Mouse (Mus musculus) brain, embryonic 14.5 days (tissue): ENCODE data around the gene Slc45a1. TPM values are rescaled to one million over a fixed set of nuclear protein-coding genes. Genes with fewer than 3 reads are reported as not detected.
A peak's percentile ranks its signal among the peaks of the same experiment; 100 is the strongest.

Source experiments
- DNase-seq: peaks from one replicate; pipeline ENCODE4 v3.0.0-alpha.2; 2011; ENCODE audit warnings: low read depth
- CTCF ChIP-seq: fragments of 200-500 bp; IDR thresholded peaks from 2 replicates; pipeline ENCODE4 v1.5.1; 2012; ENCODE audit warnings: inconsistent platforms, mild to moderate bottlenecking, moderate library complexity, borderline replicate concordance; ENCODE audit not compliant: insufficient read depth, insufficient read length; ENCODE audit errors: extremely low read depth
- POLR2A ChIP-seq: fragments of 200-500 bp; IDR thresholded peaks from 2 replicates; pipeline ENCODE4 v1.6.1; 2012; ENCODE audit warnings: mild to moderate bottlenecking, inconsistent platforms, borderline replicate concordance; ENCODE audit not compliant: poor library complexity, insufficient read depth, insufficient read length, severe bottlenecking; ENCODE audit errors: extremely low read depth
- polyA plus RNA-seq: library from polyadenylated mRNA; depleted of rRNA; stranded (reverse); fragments of >200 nt; gene quantifications from 2 replicates; pipeline ENCODE4 v1.2.3, GENCODE M21; 2012

Gene Slc45a1
- polyA plus RNA-seq, 1 experiment, result 27.7 TPM

GRCm38 (mm10) chr4:150595991-150596390, 56.0 kb downstream of the Slc45a1 start:
- DNase-seq, result no peak
- no peak for TF ChIP-seq POLR2A
- no peak for TF ChIP-seq CTCF

DNA sequence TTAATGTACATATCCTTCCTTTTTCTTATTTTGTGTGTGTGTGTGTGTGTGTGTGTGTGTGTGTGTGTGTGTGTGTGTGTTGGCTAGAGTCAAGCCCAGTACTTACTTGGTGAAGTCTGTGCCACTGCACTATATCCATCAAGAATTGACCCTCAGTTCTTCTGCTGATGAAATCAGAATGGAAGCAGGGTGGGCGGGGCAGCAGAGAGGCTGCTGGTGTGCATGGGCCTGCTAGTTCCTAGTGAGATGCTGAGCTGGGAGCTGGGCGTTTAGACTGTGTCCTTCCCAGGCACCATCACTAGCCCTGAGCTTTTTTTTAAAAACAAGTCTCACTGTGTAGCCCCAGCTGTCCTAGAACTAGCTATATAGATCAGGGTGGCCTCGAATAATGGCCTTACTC, 56.9 kb downstream of the Slc45a1 start:
- TF ChIP-seq POLR2A (no peak), CTCF (no peak)
- no peak for DNase-seq

DNA sequence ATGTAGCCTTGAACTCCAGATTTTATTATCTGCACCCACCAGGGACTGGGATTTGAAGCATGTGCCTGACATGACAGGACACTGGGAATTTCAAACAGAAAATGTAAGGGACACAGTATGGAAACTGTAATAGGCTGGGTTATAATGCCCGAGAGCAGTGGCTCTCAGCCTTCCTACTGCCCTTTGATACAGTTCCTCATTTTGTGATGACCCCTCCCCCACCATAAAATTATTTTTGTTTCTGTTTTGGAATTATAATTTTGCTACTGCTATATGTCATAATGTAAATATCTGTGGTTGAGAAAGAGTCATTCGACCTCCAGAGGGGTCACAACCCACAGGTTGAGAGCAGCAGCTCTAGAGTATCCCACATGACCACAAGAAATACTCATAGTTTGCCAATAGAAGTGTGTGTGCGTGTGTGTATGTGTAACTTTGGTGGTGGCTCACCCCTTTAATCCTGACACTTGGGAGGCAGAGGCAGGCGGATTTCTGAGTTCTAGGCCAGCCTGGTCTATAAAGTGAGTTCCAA, 57.6 kb downstream of the Slc45a1 start:
- TF ChIP-seq POLR2A (no peak), CTCF (no peak)
- no peak for DNase-seq

DNA sequence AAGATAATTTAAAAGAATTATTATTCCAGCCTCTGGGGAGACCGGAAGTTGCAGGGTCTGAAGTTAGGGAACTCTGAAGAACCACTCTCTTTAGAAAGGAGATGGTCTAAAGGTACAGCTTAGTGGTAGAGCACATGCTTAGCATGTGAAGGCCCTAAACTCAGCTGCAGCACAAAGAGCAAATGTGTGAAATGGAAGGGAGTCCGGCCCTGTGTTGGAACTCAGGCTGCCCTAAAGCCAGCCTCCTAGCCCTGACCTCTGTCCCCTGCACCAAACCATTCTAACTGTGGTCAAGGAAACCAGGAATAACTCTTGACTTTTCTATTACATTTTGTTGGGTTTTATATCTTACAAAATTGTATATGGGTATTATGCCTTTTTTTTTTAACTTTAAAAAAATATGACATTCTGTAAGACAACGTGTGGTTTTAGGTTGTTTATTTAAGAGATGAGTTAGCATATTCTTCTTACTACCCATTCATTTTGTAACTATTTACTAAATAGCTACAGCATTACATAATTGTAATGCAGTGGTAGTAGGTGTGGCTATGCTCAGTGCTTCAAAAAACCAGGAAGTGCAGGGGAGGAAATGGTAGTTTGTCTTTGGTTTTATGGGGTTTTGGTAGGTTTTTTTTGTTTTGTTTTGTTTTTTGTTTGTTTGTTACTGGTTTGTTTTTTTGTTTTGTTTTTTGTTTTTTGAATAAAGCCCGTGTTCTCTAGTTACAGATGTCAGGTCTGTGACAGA, 58.3 kb downstream of the Slc45a1 start:
- no peak for TF ChIP-seq POLR2A
- TF ChIP-seq CTCF, result no peak
- no peak for DNase-seq

DNA sequence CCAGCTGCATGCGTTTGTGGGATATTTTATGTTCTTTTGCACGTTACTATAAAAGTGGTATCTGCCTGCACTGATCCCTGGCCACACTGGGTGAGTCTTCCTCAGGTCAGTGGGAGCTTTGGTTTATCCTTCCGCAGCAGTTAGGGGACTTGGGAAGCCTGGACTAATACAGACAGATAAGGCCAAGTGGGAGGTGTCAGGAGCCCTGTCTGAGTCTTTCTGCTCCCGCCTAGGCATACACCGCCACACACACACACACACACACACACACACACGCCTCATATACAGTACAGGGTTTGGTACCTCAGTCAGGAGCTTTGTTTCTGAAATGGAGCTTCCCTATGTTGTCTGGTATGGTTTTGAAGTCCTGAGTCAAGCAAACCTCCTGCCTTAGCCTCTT, 59.9 kb downstream of the Slc45a1 start:
- TF ChIP-seq POLR2A (no peak), CTCF (no peak)
- no peak for DNase-seq

DNA sequence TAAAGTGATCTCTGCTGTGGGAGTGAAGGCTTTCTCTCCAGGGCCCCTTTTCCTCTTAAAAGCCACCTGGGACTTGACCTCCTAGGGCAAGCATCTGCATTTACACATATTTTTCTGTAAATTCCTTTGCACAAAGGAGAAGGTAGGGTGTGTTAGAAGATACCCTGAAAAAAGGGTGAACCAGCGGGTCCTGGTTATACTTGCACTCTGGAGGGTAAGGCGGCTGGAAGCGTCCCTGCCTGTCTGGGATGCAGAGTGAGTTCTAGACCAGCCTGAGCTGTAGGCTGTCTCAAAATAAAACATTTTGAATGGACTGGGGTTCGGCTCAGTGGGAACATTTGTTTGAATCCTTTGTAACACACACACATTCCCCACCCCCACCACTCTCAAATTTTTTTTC, 60.4 kb downstream of the Slc45a1 start:
- no peak for DNase-seq
- TF ChIP-seq POLR2A, result no peak
- TF ChIP-seq CTCF, result no peak

DNA sequence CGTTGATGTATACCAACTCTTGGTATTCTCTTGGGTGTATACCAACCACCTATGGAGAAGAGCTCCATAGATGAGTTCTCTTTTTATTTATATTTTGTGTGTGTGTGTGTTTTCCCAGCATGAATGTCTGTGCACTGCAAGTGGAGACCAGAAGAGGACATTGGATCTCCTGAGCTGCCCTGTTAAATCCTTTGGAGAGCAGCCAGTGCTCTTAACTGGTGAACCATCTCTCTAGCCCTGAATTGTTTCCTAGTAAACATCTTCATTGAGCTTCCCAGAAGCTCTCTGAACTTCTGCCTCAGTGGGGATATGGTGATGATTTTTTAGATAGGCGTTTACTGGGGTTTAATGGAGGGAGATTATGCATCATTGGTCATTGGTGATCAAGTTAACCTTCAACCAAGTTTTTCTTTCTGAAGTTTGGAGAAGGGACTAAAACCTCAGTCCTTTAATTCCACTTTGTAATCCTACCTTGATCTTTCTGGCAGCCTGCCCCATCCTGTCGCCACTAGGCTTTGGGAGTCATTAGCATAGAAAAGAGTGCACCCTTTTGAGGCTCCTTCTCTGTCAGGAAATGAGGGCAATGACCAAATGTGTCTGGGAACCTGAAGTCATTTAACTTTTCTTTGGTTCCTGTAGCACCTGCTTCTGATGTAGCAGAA, 61.2 kb downstream of the Slc45a1 start:
- TF ChIP-seq CTCF (no peak), POLR2A (no peak)
- no peak for DNase-seq

DNA sequence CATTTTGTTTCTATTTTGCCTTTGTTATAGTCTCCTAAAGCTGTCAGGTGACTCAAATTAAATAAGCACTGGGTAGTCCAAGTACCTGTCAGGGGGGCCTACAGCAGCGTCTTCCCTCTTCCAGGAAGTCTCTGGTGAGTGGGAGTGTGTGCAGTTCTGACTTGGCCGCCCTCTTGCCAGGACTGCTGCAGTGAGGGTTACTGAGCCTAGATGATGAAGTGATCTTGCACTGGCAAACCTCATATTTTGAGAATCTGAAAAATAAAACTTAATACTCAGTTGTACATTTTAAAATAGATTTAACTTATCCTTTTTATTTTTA, 63.7 kb downstream of the Slc45a1 start:
- DNase-seq, result no peak
- TF ChIP-seq POLR2A, result no peak
- TF ChIP-seq CTCF, result no peak

DNA sequence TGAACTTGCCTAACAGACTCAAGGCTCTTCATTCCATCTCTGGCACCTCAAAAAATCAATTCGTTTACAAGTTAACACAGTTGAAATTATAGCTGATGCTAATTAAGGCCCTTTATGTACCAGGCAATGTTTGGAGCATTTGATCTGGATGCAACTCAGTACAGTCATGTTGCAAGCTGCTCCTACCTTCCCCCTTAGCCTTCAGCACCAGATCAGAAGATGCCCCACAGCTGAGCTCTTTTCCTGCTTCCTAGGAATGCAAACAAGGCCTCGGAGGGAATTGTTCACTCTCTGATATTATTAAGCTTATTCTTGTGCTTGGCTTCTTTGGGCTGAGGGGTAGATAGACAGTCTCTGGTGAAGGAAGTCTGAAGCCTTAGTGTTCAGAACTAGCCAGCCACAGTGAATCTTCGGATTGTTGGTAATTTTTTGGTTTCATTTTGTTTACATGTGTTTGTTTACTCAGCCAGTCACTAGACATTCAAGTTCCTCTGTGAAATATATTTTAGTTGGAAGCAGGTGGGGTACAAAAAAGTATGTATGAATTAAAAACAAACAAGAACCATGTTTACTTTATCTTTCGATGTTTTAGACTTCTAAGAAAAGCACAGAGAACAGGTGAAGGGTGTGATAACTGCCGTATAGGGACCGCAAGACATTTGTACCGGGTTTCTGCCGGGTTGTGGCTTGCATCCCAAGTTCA, 64.2 kb downstream of the Slc45a1 start:
- TF ChIP-seq CTCF (no peak), POLR2A (no peak)
- no peak for DNase-seq

- no peak for DNase-seq
- no peak for TF ChIP-seq CTCF
- TF ChIP-seq POLR2A, result no peak
Measured at GRCm38 (mm10) chr4:150586275-150586674, 65.7 kb downstream of the Slc45a1 start.

DNA sequence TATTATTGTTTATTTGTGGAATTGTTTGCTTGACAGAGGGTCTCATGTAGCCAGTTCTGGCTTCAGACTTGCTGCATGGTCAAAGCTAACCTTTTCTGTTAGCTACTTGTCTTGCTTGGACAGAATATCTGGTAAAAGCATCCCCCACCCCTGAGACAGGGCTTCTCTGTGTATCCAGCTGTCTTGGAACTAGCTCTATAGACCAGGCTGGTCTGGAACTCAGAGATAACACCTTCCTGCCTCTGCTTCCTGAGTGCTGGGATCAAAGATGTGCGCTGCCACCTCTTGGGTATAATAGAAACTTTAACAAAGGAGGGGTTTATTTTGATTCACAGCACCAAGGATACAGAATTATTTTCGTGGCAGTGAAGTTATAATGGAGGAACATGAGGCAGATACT, 66.2 kb downstream of the Slc45a1 start:
- no peak for DNase-seq
- TF ChIP-seq POLR2A (no peak), CTCF (no peak)

DNA sequence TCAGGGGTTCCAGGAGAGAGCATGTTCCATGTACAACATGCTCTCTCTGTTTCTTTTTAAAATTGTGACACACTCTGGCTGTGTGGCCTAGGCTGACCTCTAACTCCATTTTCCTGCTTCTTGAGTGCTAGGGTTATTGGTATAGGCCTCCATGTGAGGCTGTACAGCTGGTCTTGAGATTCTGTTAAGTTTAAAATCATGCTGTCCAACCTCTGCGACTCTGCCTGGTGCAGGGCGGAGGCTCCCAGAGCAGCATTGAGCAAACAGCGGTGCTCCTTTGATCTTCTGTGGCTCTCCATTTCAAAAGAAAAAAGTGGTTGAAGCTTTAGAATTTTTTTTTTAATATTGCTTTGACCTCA, 68.2 kb downstream of the Slc45a1 start:
- peak; percentile 50 for DNase-seq
- no peak for TF ChIP-seq POLR2A
- TF ChIP-seq CTCF, result no peak
